8 mouse cellular contexts compared by ENCODE assay signal in the genomic region with DNA sequence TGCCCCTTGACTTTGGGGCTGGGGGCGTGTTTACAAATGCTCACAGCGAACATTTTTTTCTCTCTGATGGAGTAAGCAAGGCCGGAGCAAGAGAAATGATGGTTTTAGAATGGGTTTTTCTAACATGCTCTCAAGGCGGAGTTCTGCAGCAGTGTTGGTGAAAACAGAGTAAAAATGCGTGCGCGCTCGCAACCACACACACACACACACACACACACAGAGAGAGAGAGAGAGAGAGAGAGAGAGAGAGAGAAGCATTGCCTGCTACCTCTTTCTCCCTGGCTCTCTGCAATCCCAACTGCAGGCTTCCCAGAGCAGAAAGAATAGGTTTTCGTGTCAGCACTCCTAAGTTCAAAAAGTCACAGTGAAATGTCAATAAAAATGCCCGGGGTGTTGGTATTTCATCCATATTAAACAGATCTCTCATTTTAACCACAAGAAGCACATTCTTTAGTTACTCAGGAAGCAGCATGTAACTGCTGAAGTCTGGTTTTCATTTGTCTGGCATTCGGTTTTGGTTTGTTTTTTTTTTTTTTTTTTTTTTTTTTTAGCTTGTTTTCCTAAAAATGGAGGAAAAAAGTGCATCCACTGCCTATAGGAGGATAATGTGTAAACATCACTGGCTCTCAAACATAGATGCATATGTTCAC. TPM values are rescaled to one million over a fixed set of nuclear protein-coding genes. Genes with fewer than 3 reads are reported as not detected.
DNase-seq lines count a peak whose midpoint lies in the region; ATAC-seq lines count a peak whose summit lies in the region.

No protein-coding gene starts in this region.

- H3K4me3 ChIP-seq in kidney, embryonic 15.5 days (replicated peaks), result peak overlapping the region; percentile 85
- peak overlapping the region; percentile 66 for H3K4me3 ChIP-seq in hindbrain, embryonic 12.5 days
- H3K4me3 ChIP-seq in midbrain, embryonic 15.5 days, result peak overlapping the region; percentile 83

- H3K9me3 ChIP-seq in kidney, embryonic 15.5 days (replicated peaks), result no peaks in the 10 kb centered on the region
- no peaks in the 10 kb centered on the region for H3K9me3 ChIP-seq in hindbrain, embryonic 12.5 days (replicated peaks)
- H3K9me3 ChIP-seq in midbrain, embryonic 15.5 days, result no peaks in the 10 kb centered on the region

- no peaks in the 10 kb centered on the region for H3K27me3 ChIP-seq in kidney, embryonic 15.5 days
- no peaks in the 10 kb centered on the region for H3K27me3 ChIP-seq in hindbrain, embryonic 12.5 days
- H3K27me3 ChIP-seq in midbrain, embryonic 15.5 days (replicated peaks), result no peaks in the 10 kb centered on the region

- no peaks in the 10 kb centered on the region for H3K36me3 ChIP-seq in kidney, embryonic 15.5 days
- no peaks in the 10 kb centered on the region for H3K36me3 ChIP-seq in hindbrain, embryonic 12.5 days
- no peaks in the 10 kb centered on the region for H3K36me3 ChIP-seq in midbrain, embryonic 15.5 days (replicated peaks)

- ATAC-seq in kidney, embryonic 15.5 days (replicated peaks; ENCODE audit: low FRiP score), result no peak
- ATAC-seq in hindbrain, embryonic 12.5 days (ENCODE audit: low FRiP score), result no peak
- no peak for ATAC-seq in midbrain, embryonic 15.5 days (replicated peaks)
- no peak for ATAC-seq in megakaryocyte progenitor cell, adult 5-6 weeks (replicated peaks; ENCODE audit: poor library complexity)

- H3K4me2 ChIP-seq in kidney, embryonic 15.5 days, result peak overlapping the region; percentile 90
- H3K4me2 ChIP-seq in hindbrain, embryonic 12.5 days (replicated peaks), result peak overlapping the region; percentile 86
- peak overlapping the region; percentile 63 for H3K4me2 ChIP-seq in midbrain, embryonic 15.5 days

- DNase-seq in kidney, adult 18-20 months, result no peak
- DNase-seq in adipocyte (ENCODE audit: low spot score), result peak; percentile 33
- no peak for DNase-seq in left cerebral cortex, adult 18-20 months (ENCODE audit: low spot score in 2 of 2)
- no peak for DNase-seq in lung, postnatal 4 days

- peaks cover 35% of the 10 kb centered on the region for H3K4me1 ChIP-seq in kidney, embryonic 15.5 days
- H3K4me1 ChIP-seq in hindbrain, embryonic 12.5 days, result peaks cover 21% of the 10 kb centered on the region
- H3K4me1 ChIP-seq in midbrain, embryonic 15.5 days, result peaks cover 27% of the 10 kb centered on the region

- WGBS in kidney, embryonic 15.5 days, result 10% methylated on average over 11 of the region's 11 CpGs
- WGBS in hindbrain, embryonic 12.5 days, result 11% methylated on average over 11 of the region's 11 CpGs
- 4% methylated on average over 11 of the region's 11 CpGs for WGBS in midbrain, embryonic 15.5 days

- H3K9ac ChIP-seq in kidney, embryonic 15.5 days, result peak overlapping the region; percentile 90
- H3K9ac ChIP-seq in hindbrain, embryonic 12.5 days, result peak overlapping the region; percentile 82
- peak overlapping the region; percentile 85 for H3K9ac ChIP-seq in midbrain, embryonic 15.5 days

- peak overlapping the region; percentile 97 for H3K27ac ChIP-seq in kidney, embryonic 15.5 days
- peak overlapping the region; percentile 93 for H3K27ac ChIP-seq in hindbrain, embryonic 12.5 days
- H3K27ac ChIP-seq in midbrain, embryonic 15.5 days, result peak overlapping the region; percentile 89

RNA-seq across cellular contexts. Expression of gene Pitpnc1, which starts 0.7 kb away (rescaled TPM):
- polyA plus RNA-seq in kidney, embryonic 15.5 days (2015; fragmentation: Nextera tagmentation; extraction: Ambion mirVana), result 21.3 and 21.5 TPM in 2 replicates
- polyA plus RNA-seq in hindbrain, embryonic 12.5 days (2016; fragmentation: Nextera tagmentation; extraction: Ambion mirVana), result 36.5 and 37.1 TPM in 2 replicates
- polyA plus RNA-seq in midbrain, embryonic 15.5 days (2015; fragmentation: Nextera tagmentation; extraction: Ambion mirVana), result 43.0 and 43.7 TPM in 2 replicates
- 10 to 100 TPM; 48.5 to 51.7 TPM for total RNA-seq in left cerebral cortex, adult 18-20 months (2021)
- 26.3 and 33.4 TPM in 2 replicates for total RNA-seq in megakaryocyte progenitor cell, adult 5-6 weeks (2015)
- 10.0 and 20.8 TPM in 2 replicates for total RNA-seq in megakaryocyte progenitor cell, adult 5-6 weeks (2017)

RNA-seq across cellular contexts. Expression of gene Psmd12, which starts 8.1 kb away (rescaled TPM):
- polyA plus RNA-seq in kidney, embryonic 15.5 days (2015; fragmentation: Nextera tagmentation; extraction: Ambion mirVana), result 178 and 184 TPM in 2 replicates
- polyA plus RNA-seq in hindbrain, embryonic 12.5 days (2016; fragmentation: Nextera tagmentation; extraction: Ambion mirVana), result 172 and 177 TPM in 2 replicates
- polyA plus RNA-seq in midbrain, embryonic 15.5 days (2015; fragmentation: Nextera tagmentation; extraction: Ambion mirVana), result 140 and 148 TPM in 2 replicates
- 10 to 100 TPM; 74.1 to 75.1 TPM for total RNA-seq in left cerebral cortex, adult 18-20 months (2021)
- 84.3 and 95.9 TPM in 2 replicates for total RNA-seq in megakaryocyte progenitor cell, adult 5-6 weeks (2015)
- total RNA-seq in megakaryocyte progenitor cell, adult 5-6 weeks (2017), result 133 and 162 TPM in 2 replicates
